Mouse (Mus musculus) testis, postnatal 14 days (tissue): ENCODE results near the gene Dbp.
A peak's percentile ranks its signal among the peaks of the same experiment; 100 is the strongest.

ENCODE experiments used
- DNase-seq: peaks from one replicate; pipeline ENCODE4 v3.0.0; 2021; ENCODE audit warnings: low spot score

Gene Dbp

DNA sequence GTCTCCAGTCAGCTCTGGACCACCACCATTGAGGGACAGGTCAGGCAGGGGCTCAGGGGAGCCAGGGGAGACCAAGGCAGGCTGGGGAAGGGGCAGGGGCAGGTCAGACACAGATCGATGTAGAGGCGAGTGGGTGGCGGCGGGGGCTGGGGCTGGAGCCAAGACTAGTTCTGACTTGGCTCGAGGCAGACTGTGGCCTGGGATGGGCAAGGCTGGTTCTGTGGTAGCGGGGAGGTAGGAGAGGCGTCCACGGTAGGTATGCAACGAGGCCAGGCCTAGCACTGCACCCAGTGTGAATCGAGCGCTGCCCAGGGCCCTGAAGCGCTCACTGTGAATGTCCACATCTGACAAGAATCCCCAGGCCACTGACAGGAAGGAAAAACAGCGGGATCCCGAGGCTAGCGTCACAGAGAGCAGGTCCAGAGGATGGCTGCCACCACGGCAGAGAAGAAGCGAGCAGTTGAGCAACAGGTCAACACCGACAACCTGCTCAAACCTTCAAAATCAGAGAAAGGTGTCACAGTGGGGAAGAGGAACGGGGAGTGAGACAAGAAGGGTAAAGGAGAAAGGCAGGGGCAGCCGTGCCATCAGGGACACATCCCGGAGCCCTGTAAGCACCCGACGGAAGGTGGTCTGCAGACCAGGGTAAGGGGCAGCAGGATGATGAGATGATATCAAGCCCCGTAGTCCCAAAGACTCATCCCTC, 6.6 kb downstream of the Dbp start:
- DNase-seq: no peak

GRCm38 (mm10) chr7:45712022-45712757, 7.3 kb downstream of the Dbp start:
- DNase-seq: peak; percentile 84

DNA sequence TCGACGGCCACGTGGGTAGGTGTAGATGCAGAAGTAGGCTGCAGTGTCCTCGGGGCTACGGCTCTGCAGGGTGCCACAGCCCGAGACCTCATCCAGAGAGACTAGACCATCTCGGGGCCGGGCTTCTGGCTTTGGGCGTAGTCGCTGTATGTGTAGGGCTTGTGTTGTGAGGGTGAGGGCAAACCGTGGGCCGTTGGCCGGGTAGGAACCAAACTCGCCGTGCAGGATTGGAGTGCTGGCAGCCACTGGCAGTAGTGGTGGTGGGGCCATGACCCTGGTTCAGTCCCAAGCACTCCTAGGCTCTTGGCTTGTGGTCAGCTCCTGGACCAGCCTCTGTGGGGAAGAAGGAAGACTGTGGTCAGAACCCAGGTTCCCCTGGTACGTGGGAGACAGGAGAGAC, 8.5 kb downstream of the Dbp start:
- DNase-seq: no peak

DNA sequence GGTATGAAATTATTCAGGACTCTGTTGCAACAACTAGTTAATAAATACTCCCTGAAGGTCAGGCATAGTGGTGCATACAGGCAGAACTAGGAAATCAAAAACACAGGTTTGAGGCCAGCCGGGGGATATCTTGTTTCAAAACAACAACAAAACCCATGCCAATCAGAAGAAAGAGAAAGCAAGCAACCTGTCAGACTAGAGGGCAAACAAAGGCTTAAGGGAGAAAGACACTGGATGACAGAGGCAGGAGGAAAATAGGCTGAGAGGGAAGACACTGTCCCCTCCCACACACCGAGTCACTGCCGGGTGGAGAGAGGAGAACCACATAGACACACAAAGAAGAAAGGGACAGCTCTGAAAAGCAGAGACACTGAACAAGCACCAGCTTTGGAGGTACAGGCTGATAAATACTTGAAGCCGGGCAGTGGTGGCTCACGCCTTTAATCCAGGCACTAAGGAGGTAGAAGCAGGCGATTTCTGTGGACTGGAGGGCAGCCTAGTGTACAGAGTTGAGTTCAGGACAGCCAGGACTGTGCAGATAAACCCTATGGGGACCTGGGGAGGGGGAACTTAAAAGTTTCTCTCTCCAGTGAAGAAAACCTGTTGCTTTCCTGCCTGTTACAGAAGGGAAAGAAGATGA, 9.1 kb downstream of the Dbp start:
- DNase-seq: no peak

GRCm38 (mm10) chr7:45714630-45715089, 9.8 kb downstream of the Dbp start:
- no peak for DNase-seq

- DNase-seq: peak; percentile 96
Observed at GRCm38 (mm10) chr7:45715090-45715708, 10.3 kb downstream of the Dbp start, which contains the start of gene Rpl18. TSS of gene Rpl18 (plus strand) at chr7:45715457.

DNA sequence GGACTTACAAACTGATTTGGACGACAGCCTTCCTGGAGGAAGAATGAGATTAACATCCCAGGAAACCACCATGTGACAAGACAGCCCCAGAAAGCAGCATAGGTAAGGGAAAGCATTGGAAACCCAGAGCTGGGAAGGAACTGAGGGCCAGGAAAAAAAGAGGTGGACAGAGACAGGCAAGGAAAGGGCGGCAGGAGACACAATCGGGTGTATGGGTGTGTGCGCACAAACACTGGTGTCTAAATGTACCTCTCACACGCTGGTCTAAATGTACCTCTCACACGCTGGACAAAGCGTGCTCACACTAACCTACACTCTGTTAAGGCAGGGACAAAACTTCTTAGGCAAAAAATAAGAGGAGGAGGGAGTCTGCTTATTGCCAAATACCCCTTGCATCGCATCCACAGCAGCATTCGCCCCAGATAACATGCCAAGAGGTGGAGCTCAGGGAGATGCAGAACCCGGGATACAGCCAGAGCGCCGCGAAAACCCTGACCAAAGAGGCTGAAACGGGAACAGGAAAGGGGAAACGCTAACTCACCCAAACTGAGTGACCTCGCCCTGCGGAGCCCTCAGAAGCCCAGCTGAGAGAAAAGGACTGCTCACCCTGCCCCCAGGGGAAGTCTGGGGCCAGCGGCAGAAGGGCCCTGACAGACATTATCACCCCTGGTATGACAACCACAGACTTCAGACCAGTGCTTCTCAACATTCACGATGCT, 11.0 kb downstream of the Dbp start:
- no peak for DNase-seq

DNA sequence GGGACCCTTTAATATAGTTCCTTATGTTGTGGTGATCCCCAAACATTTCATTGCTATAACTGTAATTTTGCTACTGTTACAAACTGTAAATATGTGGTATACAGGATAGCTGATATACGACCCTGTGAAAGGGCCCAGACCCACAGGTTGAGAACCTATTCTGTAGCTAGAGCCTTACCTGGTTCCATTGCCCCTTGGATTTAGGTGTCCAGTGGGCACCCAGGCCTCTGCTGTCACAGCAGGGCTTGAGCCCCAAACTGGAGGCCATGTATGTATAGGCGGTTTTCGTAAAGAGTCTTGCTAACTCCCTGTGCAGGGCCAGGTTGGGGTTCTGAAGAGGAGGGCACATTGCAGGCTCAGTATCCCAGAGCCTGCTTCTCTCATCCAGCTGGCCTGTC, 11.6 kb downstream of the Dbp start:
- DNase-seq: no peak

GRCm38 (mm10) chr7:45716952-45717917, 12.3 kb downstream of the Dbp start:
- DNase-seq: no peak

DNA sequence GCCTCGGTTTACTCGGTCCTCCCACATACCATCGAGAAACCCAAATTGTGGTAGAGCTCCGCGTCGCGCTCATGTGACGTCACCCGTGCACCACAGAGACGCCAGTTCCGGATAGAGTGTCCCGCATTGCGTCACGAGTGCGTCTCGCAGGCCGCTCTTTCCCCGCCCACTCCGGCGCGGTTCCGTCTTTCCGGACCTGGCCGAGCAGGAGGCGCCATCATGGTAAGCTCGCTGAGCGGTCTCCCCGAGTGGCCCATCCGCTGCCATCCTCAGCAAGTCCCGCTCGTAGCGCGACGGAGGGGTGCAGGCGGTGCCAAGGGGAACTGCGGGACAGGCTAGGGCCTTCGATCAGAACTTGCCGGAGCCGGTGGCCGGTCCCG, 13.0 kb downstream of the Dbp start, which contains the start of gene Sphk2:
Gene Sphk2 (minus strand): TSS at position 85 of the 380 bp plus-strand sequence.
- DNase-seq: peak; percentile 98

- peak; percentile 22 for DNase-seq
Observed at GRCm38 (mm10) chr7:45718331-45718730, 13.4 kb downstream of the Dbp start.

GRCm38 (mm10) chr7:45719180-45719579, 14.3 kb downstream of the Dbp start:
- no peak for DNase-seq

DNA sequence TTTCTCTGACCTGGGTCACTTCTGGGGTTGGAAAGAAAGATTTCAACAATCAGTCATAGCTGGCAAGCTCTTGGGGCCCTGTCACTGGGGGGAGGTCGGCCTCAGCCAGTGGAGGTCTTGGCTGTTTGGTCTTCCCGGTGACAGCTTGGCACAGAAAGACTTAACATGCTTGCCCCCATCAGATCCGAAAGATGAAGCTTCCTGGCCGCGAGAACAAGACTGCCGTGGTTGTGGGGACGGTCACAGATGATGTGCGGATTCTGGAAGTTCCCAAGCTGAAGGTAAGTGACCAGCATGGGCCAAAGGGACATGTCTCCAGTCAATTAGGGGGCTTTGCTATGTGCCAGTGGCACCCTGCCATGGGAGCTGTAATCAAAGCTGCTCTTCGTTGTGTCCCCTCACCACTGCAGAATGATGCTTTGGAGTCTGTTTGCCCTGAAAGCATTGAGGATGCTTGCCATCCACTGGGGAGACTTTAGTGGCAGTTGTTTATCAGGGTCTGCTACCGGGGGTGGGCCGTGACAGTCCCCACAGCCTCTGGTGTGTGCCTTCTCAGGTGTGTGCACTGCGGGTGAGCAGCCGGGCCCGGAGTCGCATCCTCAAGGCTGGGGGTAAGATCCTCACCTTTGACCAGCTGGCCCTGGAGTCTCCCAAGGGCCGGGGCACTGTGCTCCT, 15.0 kb downstream of the Dbp start:
- peak; percentile 9 for DNase-seq

GRCm38 (mm10) chr7:45720413-45721233, 15.7 kb downstream of the Dbp start, which contains the start of gene Fam83e:
TSS of gene Fam83e (plus strand) at chr7:45721212.
- DNase-seq: peak; percentile 22

DNA sequence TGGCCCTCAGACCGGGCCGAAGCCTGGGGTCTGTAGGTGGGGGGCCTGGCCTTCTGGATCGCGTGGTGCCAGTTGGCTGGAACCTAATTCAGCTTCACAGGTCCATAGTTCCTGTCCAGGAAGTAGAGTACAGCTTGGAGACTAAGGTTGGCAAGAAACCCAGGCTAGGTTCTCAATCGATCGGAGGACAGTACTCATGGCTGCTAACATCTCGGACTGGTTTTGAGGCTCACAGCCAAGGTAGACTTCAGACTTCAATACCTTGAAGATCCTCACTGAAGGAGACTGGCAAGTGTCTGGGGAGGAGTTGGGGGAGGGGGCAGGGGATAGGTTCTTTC, 16.3 kb downstream of the Dbp start:
- DNase-seq: no peak

GRCm38 (mm10) chr7:45721642-45722347, 16.9 kb downstream of the Dbp start:
- DNase-seq: peak; percentile 4

DNA sequence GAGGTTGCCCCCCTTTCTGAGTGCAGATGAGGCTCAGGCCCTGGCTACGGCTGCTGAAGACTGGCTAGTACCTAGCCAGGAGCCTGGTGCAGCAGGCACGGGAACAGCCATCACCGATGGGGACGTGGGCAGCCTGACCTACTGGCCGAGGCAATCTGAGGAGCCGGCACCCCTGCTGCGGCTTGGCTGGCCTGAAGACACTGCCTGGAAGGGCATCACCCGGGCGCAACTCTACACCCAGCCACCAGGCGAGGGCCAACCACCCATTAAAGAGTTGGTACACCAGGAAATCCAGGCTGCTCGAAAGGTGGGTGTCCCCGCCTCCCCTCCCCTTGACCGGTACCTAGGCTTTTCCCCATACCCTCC, 17.4 kb downstream of the Dbp start:
- DNase-seq: peak; percentile 11

DNA sequence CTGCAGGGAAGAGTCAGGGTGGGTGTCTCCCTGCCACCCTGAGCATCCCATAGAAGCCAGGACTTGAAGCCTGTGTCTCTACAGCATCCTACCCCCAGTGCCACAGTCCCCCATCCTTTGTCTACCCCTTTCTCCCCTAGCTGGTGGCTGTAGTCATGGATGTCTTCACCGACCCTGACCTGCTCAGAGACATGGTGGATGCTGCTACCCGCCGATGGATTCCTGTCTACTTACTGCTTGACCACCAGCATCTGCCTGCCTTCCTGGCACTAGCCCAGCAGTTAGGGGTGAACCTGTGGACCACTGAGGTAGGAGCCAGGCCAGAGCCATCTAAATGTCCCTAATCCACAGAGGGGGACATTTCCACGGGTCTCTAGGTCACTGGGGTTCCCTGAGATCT, 18.4 kb downstream of the Dbp start:
- no peak for DNase-seq

DNA sequence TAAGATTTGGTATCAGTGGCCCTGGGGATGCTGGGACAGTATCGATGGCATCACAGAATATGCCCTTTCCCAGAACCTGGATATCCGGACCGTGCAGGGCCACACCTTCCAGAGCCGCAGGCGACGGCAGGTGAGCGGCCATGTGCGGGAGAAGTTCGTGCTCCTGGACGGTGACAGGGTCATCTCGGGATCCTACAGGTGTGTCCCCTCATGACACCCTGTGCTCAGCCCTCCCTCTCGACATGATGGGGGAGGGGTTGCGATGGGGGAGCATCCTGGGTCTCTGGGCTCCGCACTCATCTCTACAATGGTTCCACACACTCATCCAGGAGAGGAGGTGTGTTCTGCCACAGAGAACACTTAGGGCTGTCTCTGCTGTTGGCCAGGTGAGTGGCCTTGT, 18.9 kb downstream of the Dbp start:
- no peak for DNase-seq
